Mouse (Mus musculus) limb, embryonic 14.5 days (tissue): ENCODE results near the gene Ccdc69. TPM values are rescaled to one million over a fixed set of nuclear protein-coding genes. Genes with fewer than 3 reads are reported as not detected.

Experiments used
- ATAC-seq: fragments of 200-750 bp; cut with Nextera tagmentation; 2 replicates; pipeline ENCODE4 v1.8.0; 2017; ENCODE audit warnings: low read depth, moderate number of reproducible peaks, moderate TSS enrichment; ENCODE audit not compliant: low FRiP score
- DNase-seq: peaks from one replicate; pipeline ENCODE4 v3.0.0-alpha.2; 2015; ENCODE audit warnings: low spot score
- H3K27ac ChIP-seq: fragments of 300-500 bp; sonication (generic); replicated peaks from 2 replicates; pipeline ENCODE4 v1.5.1; 2014; ENCODE audit warnings: low read depth, mild to moderate bottlenecking, low read length, moderate library complexity, mixed read lengths
- H3K27me3 ChIP-seq: fragments of 300-500 bp; sonication (generic); 2 replicates; pipeline ENCODE4 v1.6.1; 2014; ENCODE audit warnings: low read length, mixed read lengths; ENCODE audit not compliant: control insufficient read depth, insufficient read depth
- H3K36me3 ChIP-seq: fragments of 300-500 bp; sonication (generic); 2 replicates; pipeline ENCODE4 v1.6.1; 2014; ENCODE audit warnings: mild to moderate bottlenecking, low read length, moderate library complexity, mixed read lengths; ENCODE audit not compliant: control insufficient read depth, insufficient read depth
- H3K4me1 ChIP-seq: fragments of 300-500 bp; sonication (generic); 2 replicates; pipeline ENCODE4 v1.6.1; 2014; ENCODE audit warnings: antibody characterized with exemption, low read length, mixed read lengths; ENCODE audit not compliant: control insufficient read depth, insufficient read depth
- H3K4me2 ChIP-seq: fragments of 300-500 bp; sonication (generic); replicated peaks from 2 replicates; pipeline ENCODE4 v1.6.1; 2014; ENCODE audit warnings: low read depth, mild to moderate bottlenecking, low read length, moderate library complexity; ENCODE audit not compliant: severe bottlenecking
- H3K4me3 ChIP-seq: fragments of 300-500 bp; sonication (generic); replicated peaks from 2 replicates; pipeline ENCODE4 v1.5.1; 2014; ENCODE audit warnings: low read length
- H3K9ac ChIP-seq: fragments of 300-500 bp; sonication (generic); 2 replicates; pipeline ENCODE4 v1.6.1; 2014; ENCODE audit warnings: mild to moderate bottlenecking, low read depth, low read length, moderate library complexity; ENCODE audit not compliant: severe bottlenecking
- H3K9me3 ChIP-seq: fragments of 300-500 bp; sonication (generic); 2 replicates; pipeline ENCODE4 v1.6.1; 2016; ENCODE audit warnings: low read length; ENCODE audit not compliant: control insufficient read depth
- POLR2A ChIP-seq: fragments of 200-500 bp; IDR thresholded peaks from 2 replicates; pipeline ENCODE4 v1.8.0; 2012; ENCODE audit warnings: inconsistent platforms, mild to moderate bottlenecking, moderate library complexity, borderline replicate concordance; ENCODE audit not compliant: insufficient read depth, insufficient read length; ENCODE audit errors: extremely low read depth
- WGBS: fragments of 180-500 bp; shearing (Covaris S2); extraction: QIAGEN DNeasy Blood & Tissue Kit; methylation state at CpG from one replicate; pipeline ENCODE4 v1.1.7; 2014; 5-methylcytosine and 5-hydroxymethylcytosine counted together
- polyA plus RNA-seq, 2 experiments: library from polyadenylated mRNA; depleted of rRNA in 1 of 2; stranded (reverse) in 1 of 2; unstranded in 1 of 2; fragments of >200 nt; fragmentation: Nextera tagmentation in 1 of 2; extraction: Ambion mirVana in 1 of 2; gene quantifications; 2 replicates each; pipeline versions ENCODE4 v1.2.1 to v1.2.3; 2012 to 2014

Ccdc69 gene
- polyA plus RNA-seq, 2 experiments, result 1.1 to 1.6 TPM

DNA sequence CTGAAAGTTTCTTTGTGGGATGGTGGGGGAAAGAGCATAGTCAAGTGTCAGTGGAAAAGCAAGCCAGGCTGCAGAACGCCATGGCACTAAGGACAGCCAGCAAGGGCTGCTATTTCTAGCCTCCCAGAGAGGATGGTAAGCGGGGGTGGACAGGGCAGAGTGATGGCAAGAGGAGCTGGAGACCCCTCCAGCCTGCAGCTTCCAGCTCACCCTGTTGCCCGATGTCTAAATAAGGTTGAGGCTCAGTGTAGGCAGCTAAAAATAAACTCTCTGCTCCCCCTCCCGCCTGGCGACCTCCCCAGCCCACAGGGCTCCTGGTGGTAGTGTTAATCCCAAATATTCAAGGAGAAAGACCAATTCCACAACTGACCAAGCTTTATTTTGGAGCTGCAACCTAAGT lies 7.5 kb upstream of the Ccdc69 start:
- H3K4me2 ChIP-seq, result no peak overlapping the region
- no peak overlapping the region for H3K9ac ChIP-seq
- H3K9me3 ChIP-seq, result no peaks in the 10 kb centered on the region
- 53% methylated on average over 5 of the region's 5 CpGs for WGBS
- no peak overlapping the region for H3K4me3 ChIP-seq
- H3K4me1 ChIP-seq, result no peaks in the 10 kb centered on the region
- H3K27ac ChIP-seq, result no peak overlapping the region
- no peaks in the 10 kb centered on the region for H3K27me3 ChIP-seq
- no peak for ATAC-seq
- no peaks in the 10 kb centered on the region for H3K36me3 ChIP-seq
- DNase-seq, result no peak
- TF ChIP-seq POLR2A, result no peak

DNA sequence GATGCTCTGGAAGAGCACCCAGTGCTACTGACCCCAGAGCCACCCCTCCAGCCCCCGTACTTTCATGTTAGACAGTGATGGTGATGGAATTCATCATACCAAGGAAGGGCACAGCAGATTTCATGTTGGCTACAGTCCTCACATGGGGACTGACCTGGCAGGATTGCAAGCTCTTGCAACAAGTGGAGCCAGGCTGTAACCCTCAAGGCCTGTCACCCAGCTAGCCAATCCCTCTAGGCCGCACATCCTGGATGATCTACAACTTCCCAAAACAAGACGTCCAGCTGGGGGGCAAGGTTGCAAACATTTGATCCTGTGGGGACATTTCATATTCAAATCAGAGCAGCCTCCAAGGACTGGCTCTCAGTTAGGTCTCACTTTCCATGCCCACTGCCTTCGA lies 6.7 kb upstream of the Ccdc69 start:
- Histone ChIP-seq H3K9me3 (no peaks in the 10 kb centered on the region), H3K36me3 (no peaks in the 10 kb centered on the region), H3K4me3 (no peak overlapping the region), H3K9ac (no peak overlapping the region), H3K4me2 (no peak overlapping the region), H3K4me1 (no peaks in the 10 kb centered on the region), H3K27ac (no peak overlapping the region), H3K27me3 (no peaks in the 10 kb centered on the region)
- DNase-seq (no peak), ATAC-seq (no peak)
- WGBS, result 68% methylated on average over 4 of the region's 4 CpGs
- TF ChIP-seq POLR2A, result no peak

DNA sequence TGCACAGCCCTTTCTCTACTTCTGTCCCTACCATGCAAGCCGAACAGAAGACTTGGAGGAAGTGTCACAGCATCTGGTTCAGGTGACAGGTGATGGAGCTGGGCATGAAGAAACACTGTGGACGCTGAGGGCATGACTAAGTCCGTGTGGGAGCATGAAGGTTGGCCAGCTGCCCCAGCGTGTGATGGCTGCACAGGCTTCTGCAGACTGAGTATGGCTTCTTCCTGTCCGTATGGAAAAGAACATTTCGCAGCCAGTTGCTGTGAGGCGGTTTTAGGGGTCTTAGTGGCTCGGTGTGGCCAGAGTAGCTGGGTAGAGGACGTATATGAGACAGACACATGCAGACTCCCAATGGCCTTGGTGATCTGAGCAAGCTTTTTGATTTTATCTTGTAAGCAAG lies 3.3 kb upstream of the Ccdc69 start:
- H3K4me2 ChIP-seq, result no peak overlapping the region
- no peak overlapping the region for H3K4me3 ChIP-seq
- ATAC-seq (no peak), DNase-seq (no peak)
- peaks cover 6% of the 10 kb centered on the region; the same call in 1 of the 2 replicates for H3K4me1 ChIP-seq
- H3K9me3 ChIP-seq, result no peaks in the 10 kb centered on the region
- H3K27me3 ChIP-seq, result no peaks in the 10 kb centered on the region
- no peak overlapping the region for H3K9ac ChIP-seq
- no peaks in the 10 kb centered on the region for H3K36me3 ChIP-seq
- H3K27ac ChIP-seq, result no peak overlapping the region
- WGBS, result 89% methylated on average over 9 of the region's 9 CpGs
- no peak for TF ChIP-seq POLR2A

DNA sequence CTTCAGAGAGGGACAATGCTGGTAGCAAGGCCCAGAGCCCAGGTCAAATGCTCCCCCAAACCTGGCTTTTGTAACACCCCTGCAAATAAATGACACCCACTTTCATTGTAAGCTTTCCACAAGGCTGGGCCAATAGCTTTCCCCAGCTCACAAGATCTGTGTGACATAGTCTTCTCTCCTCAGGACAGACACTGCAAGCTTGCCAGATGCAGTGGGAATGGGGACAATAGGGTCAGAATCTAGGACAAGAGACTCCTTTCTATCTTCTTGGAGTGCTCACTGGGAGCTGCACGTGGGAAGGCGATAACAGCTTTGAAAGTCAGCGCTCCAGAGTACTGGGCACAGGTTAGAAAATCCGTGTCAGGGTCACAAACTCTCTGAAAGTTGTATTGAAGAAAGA lies 1.2 kb upstream of the Ccdc69 start:
- Histone ChIP-seq H3K4me2 (no peak overlapping the region), H3K4me3 (no peak overlapping the region), H3K27ac (no peak overlapping the region), H3K4me1 (peaks cover 6% of the 10 kb centered on the region; the same call in 1 of the 2 replicates), H3K9me3 (no peaks in the 10 kb centered on the region), H3K36me3 (no peaks in the 10 kb centered on the region), H3K9ac (no peak overlapping the region), H3K27me3 (no peaks in the 10 kb centered on the region)
- DNase-seq (no peak), ATAC-seq (no peak)
- TF ChIP-seq POLR2A, result no peak
- 89% methylated on average over 4 of the region's 4 CpGs for WGBS

DNA sequence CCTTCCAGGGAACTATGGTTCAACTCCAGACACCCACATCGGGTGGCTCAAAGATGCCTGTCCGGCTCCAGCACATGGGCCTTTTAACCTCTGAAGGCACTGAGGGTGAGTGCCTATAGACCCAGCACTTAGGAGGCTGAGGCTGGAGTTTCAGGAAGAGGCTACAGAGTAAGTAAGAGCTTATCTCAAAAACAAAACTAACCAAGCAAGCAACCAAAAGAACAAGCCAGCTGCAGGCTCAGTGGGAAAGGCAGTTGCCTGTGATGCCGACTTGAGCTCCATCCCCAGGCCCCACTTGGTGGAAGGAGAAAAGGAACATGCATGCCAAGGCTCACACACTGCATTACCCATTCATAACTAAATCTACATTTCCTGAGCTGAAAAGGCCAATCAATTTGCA lies 571 bp upstream of the Ccdc69 start:
- Histone ChIP-seq H3K27ac (no peak overlapping the region), H3K36me3 (no peaks in the 10 kb centered on the region), H3K9ac (no peak overlapping the region), H3K4me1 (peaks cover 6% of the 10 kb centered on the region; the same call in 1 of the 2 replicates), H3K9me3 (no peaks in the 10 kb centered on the region), H3K27me3 (no peaks in the 10 kb centered on the region), H3K4me2 (peak overlapping the region; percentile 92; the same call in 1 of the 2 replicates), H3K4me3 (peak overlapping the region; percentile 44; the same call in 1 of the 2 replicates)
- WGBS, result 51% methylated on average over 3 of the region's 3 CpGs
- no peak for TF ChIP-seq POLR2A
- no peak for ATAC-seq
- no peak for DNase-seq

DNA sequence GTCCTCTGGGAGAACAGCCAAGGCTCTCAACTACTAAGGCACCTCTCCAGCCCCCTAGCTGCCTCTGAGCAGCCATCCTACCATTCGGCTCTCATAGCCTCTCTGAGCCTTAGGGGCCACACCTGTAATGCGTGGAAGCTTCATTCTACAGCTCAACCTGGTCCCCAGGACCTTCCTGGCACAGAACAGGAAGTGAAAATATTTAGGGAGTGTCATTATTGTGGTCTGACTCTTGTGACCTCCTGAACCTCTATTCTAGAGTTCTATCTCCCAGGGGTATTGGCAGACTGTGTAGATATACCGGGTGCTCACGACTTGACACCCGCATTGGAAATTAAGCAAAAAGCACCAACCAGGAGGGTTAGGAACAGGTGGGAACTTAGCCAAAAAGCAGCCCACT lies 1.7 kb downstream of the Ccdc69 start:
- no peak for TF ChIP-seq POLR2A
- Histone ChIP-seq H3K27me3 (no peaks in the 10 kb centered on the region), H3K27ac (no peak overlapping the region), H3K4me1 (peaks cover 6% of the 10 kb centered on the region; the same call in 1 of the 2 replicates), H3K4me3 (no peak overlapping the region), H3K36me3 (no peaks in the 10 kb centered on the region), H3K9me3 (no peaks in the 10 kb centered on the region), H3K4me2 (no peak overlapping the region), H3K9ac (no peak overlapping the region)
- WGBS, result 90% methylated on average over 5 of the region's 5 CpGs
- no peak for ATAC-seq
- no peak for DNase-seq
